Mouse (Mus musculus) adrenal gland, adult 18-20 months (tissue): ENCODE data around the gene Gm43951. TPM values are rescaled to one million over a fixed set of nuclear protein-coding genes. Genes with fewer than 3 reads are reported as not detected.

Experiments used
- DNase-seq, 2 experiments: peaks; one replicate each; pipeline ENCODE4 v3.0.0; 2021 to 2022; ENCODE audit warnings: low spot score in 2 of 2
- long read RNA-seq, 2 experiments: library from polyadenylated mRNA; stranded (forward); transcript quantifications; one replicate each; pipeline ENCODE4 v2.0.0; 2021
- total RNA-seq, 2 experiments: library from RNA; stranded (reverse); gene quantifications; 1 replicate in 1 of 2; 2 replicates in 1 of 2; pipeline ENCODE4 v1.2.3; 2021

The Gm43951 gene
- under 1 TPM; 0.70 to 0.76 TPM for total RNA-seq
- long read RNA-seq, experiment 1 = 0 reads
- long read RNA-seq, experiment 2 = 0 reads

DNA sequence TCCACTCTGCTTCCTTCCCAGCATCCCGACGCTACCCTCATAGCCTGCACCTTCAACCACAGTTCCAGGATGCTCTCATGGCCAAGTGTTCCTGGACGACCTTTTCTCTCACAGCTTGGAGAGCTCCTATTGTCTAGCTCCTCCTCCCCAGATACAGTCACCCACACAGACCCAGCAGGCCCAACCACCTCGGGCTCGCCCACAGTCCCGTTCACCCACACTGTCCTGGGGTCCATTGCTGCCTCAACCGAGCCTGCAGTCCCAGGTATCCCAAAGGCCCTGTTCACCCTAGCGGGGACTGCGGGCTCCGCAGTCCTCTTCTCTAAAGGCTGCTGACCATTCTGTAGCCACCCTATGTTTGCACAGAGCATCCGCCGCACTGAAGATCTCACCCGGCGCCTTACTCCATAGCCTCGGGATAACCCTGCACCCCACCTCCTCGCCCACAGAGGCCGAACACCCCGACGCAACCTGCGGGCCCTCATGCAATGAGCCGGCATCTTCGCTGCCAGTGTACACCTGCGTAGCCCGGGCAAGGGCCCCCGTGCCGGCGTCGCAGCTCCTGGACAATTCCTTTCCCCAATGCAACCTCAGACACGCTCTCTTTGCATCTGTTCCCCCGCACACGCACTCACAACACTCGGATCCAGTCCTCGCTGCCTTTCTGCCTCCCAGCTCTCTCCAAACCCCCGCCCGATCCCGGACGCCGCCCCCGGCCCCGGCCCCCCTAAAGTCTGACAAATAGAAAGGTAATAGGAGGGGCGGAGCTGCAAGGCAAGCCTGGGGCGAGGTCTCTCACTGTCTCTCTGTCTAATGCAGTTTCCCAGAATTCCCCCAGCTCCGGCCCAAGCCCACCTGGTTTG, at the start of gene Gm43951:
Gene Gm43951 (minus strand): TSS at position 500 of the 863 bp plus-strand sequence.
- peak in 1 of 2 experiments; percentile 22 for DNase-seq

DNA sequence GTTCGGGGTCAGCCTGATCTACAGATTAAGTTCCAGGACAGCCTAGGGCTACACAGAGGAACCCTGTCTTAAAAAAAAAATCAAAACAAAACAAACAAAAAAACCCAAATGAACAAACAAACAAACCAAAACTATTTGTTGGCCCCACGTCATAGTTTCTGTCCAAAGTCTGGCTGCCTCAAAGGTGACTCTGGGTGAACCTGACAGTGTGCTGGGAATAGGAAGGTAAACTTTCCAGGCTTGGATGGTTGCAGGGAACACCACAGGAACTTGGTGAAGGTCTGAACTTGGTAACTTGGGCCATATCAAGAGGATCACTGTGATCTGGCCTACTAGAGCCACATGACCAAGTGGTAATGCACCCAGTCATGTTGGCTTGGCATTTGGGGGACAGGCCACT, 49.8 kb upstream of the Gm43951 start:
- DNase-seq = no peak

DNA sequence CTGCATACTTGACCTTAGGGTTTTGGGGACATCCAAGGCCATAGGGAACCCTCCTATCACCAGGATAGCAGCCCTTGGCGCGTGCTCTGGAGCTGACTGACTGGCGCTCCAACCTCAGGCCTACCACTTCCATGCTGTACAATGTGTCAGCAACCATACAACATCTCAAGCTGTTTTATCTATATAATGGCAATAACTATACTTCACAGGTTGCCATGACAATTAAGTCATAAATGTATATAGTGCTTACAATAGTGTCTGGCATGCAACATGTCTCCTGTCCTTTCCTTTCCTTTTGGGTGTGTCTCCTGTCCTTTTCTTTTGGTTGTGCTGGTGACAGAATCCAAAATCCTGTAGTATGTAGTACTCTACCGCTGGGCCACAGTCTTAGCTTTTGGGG, 49.0 kb upstream of the Gm43951 start:
- no peak for DNase-seq

DNA sequence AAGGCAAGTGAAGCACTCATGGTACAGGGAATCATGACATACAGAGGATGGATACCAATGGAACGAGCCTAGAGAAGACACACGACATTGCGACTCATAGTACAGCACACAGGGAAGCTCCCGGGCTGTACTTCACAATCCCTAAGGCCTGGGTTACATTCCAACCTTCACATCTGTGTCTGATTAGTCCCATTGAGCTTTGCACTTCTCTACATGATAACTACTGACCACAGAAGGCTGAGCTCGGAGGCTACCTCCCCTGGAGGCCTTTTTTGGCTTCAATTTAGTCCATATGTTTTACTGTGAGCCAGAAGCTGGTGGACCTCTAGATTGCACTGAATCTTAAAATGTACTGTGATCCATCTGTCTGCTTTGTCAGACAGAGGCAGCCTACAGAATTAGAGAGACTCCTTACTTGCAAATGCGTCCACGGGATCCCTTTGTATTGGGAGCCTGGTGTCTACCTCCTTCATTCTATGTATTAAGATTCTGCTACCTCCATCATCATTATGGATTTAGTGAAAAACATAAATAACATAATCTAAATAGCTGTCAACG, 38.6 kb upstream of the Gm43951 start:
- no peak for DNase-seq

DNA sequence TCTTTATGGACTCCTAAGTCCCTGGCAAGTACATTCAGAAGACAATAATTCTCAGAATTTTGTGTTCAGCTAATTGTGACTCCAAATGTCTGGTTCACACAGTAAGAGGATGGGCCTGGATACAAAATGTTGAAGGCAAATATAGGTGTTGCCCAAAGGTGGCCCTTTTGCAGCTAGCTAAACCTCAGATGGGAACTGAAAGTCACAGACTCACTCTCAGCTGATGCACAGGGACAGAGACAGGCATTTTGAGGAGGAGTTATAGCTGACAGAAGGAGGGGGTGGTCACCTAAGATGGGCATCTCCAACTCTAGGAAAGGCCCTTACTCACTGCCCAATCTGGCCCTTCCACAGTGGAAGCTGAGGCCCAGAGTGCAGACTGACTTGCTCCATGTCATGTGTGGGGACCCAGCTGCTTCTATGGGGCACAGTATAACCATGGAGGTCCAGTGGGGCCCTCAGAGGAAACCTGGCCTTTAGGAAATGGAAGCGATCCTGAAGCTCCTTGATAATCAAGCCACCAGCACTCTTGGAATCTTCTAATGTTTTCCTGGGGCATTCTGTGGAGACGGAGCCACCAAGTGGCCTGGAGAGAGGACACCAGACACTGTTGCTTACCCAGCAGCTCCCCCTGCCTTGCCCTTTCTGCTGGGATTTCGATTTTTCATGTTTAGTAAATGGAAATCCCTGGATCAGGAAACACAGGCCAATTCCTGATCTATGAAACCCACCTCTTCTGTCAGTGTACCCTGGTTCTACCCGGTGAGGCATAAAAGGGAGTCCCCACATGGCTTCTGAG, 33.6 kb upstream of the Gm43951 start:
- DNase-seq = no peak

DNA sequence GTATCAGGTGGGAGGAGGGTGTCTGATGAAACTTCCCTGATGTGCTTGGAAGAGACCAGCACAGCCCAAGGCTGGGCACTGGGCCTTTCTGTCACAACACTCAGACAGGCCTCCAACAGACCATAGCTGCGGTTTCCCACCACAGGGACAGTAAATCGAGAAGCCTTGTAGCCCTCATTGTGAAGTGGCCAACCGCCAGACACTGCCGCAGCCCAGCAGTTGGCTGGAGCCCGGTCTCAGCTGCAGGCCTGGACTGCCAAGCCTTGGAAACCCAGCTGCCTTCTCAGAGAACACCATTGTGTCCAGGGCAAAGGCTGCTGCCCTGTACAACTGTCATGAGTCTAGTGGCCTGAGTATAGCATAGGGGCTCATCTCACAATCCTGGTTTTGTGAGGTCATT, 27.4 kb upstream of the Gm43951 start:
- no peak for DNase-seq

DNA sequence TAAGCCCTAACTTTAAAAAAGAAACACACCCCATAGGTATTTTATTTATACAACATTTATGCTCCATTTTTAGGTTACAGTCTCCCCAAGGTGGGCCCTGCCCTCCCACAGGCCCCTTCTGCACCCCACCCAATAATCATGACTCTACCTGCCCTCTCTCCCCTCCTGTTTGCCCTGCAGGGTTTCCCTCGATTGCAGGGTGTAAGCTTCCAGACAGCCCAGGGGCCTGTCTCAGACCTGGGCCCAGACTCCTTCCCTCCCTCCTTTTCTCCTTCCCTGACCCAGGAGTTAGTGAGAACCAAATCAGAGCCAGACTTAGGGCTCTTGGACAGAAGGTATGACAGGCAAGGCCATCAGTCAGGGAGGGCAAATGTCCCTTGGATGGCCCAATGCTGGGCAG, 26.4 kb upstream of the Gm43951 start:
- DNase-seq = no peak

DNA sequence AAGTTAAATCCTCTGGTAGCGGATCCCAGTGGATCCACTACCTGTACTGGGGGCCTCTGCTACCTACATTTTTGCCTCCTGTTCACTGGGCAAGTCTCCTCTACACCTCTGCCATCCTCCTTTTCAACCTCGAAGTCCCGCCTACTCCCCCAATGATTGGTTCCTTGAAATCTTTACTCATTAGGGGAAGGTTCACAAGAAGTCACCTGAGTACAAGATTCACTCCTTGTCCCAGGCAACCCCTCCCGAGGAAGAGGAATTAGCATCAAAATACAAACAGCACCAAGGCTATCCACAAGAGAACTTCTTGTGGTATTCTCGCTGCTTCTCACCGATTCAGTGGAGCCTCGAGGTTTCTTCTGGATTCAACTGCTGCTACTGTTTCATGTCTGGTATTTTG, 25.4 kb upstream of the Gm43951 start:
- no peak for DNase-seq

DNA sequence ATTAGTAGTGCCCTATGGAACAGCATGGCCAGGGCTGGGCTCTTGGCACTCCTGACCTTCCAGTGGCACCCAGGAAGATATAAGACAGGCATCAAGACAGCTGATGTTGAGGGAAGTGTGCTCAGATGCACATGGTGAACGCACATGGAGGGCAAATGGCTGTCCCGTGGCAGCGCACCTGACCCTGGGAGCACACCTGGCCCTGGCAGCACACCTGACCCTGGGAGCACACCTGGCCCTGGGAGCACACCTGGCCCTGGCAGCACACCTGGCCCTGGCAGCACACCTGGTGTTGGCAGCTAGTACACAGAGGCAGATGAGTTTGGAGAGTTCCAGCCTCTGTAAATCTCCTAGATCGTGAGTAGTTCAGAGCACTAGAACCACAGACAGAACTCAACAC, 21.9 kb upstream of the Gm43951 start:
- DNase-seq = no peak

DNA sequence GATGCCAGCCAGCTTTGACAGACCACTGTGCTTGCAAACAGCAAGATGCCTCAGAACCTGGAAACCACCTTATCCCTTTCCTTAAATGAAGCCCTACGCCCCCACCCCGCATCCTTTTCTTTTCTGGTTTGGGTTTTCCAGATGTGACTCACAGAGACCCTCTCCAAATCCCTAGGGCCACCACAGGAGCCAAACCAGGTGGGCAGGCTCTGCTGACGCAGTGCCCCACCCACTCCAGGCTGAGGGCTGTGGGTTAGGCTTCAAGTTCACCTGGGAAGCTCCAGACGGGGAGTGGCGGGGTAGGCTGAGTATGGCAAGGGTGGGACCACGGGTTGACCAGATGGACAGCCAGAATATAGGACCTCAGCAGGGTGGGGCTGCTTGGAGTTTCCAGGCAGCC, 20.3 kb upstream of the Gm43951 start:
- no peak for DNase-seq

DNA sequence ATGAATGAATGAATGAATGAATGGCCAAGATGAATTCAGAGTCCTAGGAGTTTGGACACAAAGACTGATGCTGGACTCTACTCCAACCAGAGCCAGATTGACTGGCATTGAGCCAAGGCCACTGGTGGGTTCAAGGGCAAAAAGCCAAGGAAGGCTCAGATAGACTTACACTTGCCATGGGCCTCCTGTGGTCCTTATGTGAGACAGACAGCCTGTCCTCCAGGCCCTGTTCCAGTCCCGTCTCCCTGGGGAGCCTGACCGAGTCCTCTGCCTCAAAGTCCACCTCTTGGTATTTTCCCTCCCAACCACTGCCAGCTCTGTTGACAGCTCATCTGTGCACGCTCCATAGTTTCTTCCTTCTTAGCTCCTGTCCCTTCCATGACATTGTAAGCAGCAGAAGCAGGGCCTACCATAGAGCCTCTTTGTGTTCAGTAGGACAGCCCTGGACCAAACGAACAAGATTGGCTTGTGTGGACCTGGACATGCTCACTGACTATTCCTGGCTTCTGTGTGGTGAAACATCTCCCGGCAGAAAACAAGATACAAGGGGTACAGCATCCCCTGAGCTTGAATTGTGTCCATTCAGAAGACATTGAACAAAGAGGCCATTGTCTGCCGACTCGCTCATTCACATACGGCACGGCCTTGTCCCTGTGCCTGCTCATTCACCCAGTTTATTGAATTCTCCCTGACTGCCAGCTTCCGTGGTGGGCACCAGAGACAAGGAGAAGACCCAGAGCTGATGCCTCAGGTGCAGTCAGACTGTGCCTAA, 19.6 kb upstream of the Gm43951 start:
- DNase-seq = no peak

DNA sequence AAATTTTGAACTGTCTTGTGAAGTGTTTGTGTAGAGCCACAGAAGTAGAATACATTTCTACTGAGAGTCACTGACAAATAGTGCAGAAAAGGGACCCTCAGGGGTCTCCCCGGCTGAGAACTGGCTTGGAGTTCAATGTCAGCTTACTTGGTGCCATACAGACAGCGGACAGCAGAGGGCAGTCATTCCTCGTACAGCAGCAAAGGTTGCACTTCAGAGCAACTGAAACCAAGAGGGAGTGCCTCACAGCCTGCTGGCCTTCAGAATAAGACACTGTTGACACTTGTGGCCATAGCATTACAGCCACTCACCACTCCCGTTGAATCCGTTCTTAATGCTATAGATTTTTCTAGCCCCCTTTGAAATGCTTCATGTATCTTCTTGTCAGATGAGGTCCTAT, 18.2 kb upstream of the Gm43951 start:
- DNase-seq = peak; percentile 67 to 77

DNA sequence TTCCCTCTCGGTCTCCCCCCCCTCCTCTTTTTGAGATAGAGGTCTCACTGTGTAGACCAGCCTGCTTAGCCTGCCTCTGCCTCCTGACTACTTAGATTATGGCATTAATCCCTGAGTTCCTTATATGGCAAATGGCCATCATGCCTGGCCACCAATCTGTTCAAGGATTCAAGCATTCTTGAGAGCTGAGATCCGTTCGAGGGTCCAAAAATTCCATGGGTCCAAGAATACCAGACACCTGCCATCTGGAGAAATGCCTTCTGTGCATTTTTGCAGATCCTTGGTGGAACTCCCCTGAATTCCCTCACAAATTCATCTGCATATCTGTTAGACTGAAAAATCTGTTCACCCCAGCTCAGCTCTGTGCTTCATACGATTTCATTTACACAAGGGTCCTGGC, 16.8 kb upstream of the Gm43951 start:
- DNase-seq = no peak

DNA sequence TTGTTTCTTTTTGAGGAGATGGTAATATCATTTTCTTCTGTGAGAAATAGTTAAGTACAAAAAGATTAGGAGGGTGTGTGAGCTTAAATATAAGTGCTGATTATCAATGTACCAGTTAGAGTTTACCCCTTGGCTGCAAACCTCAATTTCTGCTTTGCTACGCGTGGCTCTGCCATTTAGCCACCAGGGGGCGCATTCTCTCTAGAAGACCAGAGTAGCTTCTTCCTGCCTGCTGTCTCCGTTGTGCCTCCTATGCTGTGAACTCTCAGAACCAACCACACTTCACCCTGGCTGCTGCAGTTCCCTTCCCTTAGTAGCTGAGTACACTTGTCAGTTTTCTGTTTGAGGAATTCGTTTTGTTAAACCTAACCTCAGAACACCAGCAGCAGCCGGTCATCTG, 14.6 kb upstream of the Gm43951 start:
- peak; percentile 70 to 71 for DNase-seq

DNA sequence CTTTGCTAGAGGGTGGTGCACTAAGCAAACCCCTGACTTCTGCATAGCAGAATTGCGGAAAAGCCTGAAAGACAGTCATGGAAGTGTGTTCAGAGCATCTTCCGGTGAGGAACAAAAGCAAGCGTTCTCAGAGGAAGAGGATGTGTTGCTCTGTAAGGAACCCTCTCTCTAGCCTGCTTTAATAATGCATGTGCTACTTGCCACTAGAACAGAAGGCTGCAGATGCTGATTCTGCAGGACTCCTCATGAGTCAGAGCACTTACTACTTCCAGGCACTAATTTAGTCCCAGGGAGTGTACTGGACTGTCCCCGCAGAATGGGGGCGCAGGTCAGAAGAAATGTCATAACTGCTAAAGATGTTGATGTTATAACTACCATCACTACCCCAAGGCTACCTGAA, 10.5 kb upstream of the Gm43951 start:
- DNase-seq = no peak

DNA sequence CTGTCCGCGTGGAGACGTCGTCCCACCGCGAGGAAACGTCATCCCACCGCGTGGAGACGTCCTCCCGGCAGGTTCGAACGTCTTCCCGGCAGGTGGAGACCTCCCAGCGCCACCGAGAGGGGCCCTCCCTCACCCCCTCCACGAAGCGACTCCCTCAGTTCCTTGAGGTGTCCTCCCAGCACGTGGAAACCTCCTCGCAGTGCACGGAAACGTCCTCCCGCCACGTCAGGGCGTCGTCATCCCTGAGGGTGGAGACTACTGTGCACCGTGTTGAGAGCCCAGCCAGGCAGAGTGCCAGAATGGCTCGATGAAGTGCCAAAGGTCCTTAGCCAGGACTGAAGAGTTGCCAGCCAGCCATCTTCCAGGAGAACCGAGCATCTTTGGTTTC, 8.8 kb upstream of the Gm43951 start, which contains the start of gene Med31:
Gene Med31 (minus strand): TSS at position 183 of the 388 bp plus-strand sequence.
- DNase-seq = peak; percentile 70 to 72

DNA sequence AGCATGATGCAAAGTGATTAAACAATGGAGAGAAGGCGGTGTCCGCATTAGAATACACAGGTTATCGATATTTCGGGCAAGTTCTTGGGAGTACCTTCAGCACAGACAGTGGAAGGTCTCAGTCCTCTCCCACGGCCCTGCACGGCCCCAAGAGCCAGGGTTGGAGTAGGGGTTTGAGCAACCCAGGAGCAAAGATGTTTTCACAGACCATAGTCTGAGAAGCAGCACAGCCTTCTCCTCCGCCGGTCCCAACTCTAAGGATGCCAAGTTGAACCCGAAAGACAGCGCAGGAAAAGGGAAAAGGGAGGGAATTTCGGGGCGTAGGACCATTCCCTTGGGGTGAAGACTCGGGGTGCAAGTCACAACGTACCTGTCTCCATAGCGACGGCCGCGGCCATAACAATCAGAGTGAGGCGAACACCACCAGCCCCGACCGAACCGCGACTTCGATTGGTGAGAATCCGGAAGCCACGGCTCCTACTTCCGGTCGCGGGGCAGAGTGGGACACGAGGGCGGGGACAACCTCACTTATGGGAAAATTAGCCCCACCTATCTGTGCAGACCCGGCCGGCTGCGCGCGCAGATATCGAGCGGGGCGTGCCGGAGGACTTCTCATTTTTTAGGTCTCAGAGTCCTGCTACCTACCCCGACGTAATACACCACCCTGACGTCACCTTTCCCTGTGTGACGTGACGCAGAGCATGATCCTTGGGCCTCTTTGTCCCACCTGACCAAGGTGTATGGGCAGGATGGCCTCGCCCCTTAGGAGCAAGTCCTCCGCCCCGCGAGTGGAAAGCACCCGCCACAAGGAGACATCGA, 8.2 kb upstream of the Gm43951 start:
- DNase-seq = peak; percentile 85 to 87

DNA sequence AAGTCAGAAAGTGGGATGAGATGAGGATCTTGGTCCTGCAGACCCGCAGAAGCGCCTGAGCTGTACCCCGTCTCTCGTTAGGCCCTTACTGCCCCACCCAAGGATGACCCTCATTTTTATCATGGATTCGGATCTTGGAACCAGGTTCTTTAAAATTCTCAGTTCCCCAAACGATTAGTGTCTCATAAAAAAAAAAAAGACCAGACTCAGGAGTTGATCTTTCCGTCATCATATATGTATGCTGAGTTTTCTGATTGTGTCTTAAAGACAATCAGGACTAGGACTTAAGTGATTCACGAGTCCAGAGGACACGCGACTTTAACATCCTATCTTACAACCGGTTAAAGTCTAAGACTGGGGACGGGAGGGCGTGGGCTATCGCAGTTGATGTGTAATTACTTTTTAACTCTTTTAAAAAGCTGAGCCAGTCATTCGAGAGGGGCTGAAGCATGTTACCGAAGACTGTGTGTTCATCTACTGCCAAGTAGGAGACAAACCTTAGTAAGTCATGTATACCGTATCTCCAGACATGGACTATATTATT, 1.3 kb upstream of the Gm43951 start:
- no peak for DNase-seq

DNA sequence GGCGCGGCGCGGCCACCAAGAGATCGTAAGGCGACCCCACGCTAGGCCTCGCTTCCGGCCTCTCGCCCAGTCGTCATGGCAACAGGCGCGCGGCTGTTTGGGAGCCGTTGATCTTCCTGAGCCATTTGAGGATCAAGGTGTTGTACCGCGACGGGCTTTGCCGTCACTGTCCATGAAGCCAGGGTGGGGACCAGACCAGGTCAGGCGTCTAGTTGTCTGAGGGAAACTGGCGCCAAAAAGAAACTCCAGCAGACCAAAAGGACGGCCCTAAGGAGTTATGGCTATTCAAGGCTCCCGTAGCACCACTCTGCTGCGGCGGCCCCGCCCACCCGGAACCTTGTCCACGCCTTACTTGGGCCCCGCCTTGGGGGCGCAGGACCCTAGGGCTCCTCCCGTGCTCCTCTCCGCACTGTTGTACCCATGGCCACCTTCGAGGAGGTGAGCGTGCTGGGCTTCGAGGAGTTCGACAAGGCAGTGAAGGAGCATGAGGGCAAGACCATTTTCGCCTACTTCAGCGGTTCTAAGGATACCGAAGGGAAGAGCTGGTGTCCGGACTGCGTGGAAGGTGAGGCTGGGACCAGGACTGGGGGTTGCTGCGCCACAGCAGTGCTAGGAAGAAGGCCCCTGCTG, 679 bp upstream of the Gm43951 start, which contains the start of the genes 4933427D14Rik and Txndc17:
Gene 4933427D14Rik (minus strand): TSS at position 256 of the 630 bp plus-strand sequence.
Gene Txndc17 (plus strand): TSS at position 344 of the 630 bp plus-strand sequence.
- DNase-seq = peak; percentile 85 to 89
